Mouse (Mus musculus): ENCODE measurements around the gene Egfl8. TPM values are rescaled to one million over a fixed set of nuclear protein-coding genes. Genes with fewer than 3 reads are reported as not detected.

Gene Egfl8
- polyA plus RNA-seq (2015; fragmentation: Nextera tagmentation; extraction: Ambion mirVana) = 3.5 and 4.4 TPM in 2 replicates

- Histone ChIP-seq H3K4me1 (no peaks in the 10 kb centered on the region), H3K4me2 (no peak within 1 kb of the TSS), H3K36me3 (peaks cover 89% of the 10 kb centered on the region), H3K9ac (no peak within 1 kb of the TSS), H3K9me3 (replicated peaks) (no peaks in the 10 kb centered on the region), H3K27me3 (no peaks in the 10 kb centered on the region), H3K27ac (peak within 1 kb of the TSS; percentile 18; the same call in 1 of the 2 replicates), H3K4me3 (replicated peaks) (no peak within 1 kb of the TSS)
- no peak for ATAC-seq (replicated peaks; ENCODE audit: low FRiP score)
- 71% methylated on average over 6 of the region's 6 CpGs for WGBS
Measured at GRCm38 (mm10) chr17:34615871-34616270, at the start of gene Egfl8. Gene Egfl8 (minus strand): TSS chr17:34615971.

- Histone ChIP-seq H3K4me1 (peaks cover 17% of the 10 kb centered on the region), H3K36me3 (no peaks in the 10 kb centered on the region), H3K4me3 (replicated peaks) (no peak overlapping the region), H3K27me3 (peaks cover 56% of the 10 kb centered on the region), H3K4me2 (no peak overlapping the region), H3K27ac (no peak overlapping the region), H3K9ac (no peak overlapping the region), H3K9me3 (replicated peaks) (no peaks in the 10 kb centered on the region)
- WGBS = 67% methylated on average over 7 of the region's 7 CpGs
- no peak for ATAC-seq (replicated peaks; ENCODE audit: low FRiP score)
Measured at GRCm38 (mm10) chr17:34664472-34664871, 48.7 kb upstream of the Egfl8 start.

- 43% methylated on average over 1 of the region's 1 CpGs for WGBS
- no peak for ATAC-seq (replicated peaks; ENCODE audit: low FRiP score)
- no peak overlapping the region for H3K9ac ChIP-seq
- H3K27ac ChIP-seq = no peak overlapping the region
- peaks cover 59% of the 10 kb centered on the region for H3K27me3 ChIP-seq
- H3K4me1 ChIP-seq = peaks cover 17% of the 10 kb centered on the region
- no peaks in the 10 kb centered on the region for H3K36me3 ChIP-seq
- no peak overlapping the region for H3K4me3 ChIP-seq (replicated peaks)
- no peaks in the 10 kb centered on the region for H3K9me3 ChIP-seq (replicated peaks)
- no peak overlapping the region for H3K4me2 ChIP-seq
Measured at GRCm38 (mm10) chr17:34663558-34663957, 47.8 kb upstream of the Egfl8 start.

GRCm38 (mm10) chr17:34662978-34663377, 47.2 kb upstream of the Egfl8 start:
- no peak for ATAC-seq (replicated peaks; ENCODE audit: low FRiP score)
- Histone ChIP-seq H3K36me3 (no peaks in the 10 kb centered on the region), H3K4me1 (peaks cover 17% of the 10 kb centered on the region), H3K4me3 (replicated peaks) (no peak overlapping the region), H3K27ac (no peak overlapping the region), H3K27me3 (peaks cover 63% of the 10 kb centered on the region), H3K4me2 (no peak overlapping the region), H3K9me3 (replicated peaks) (no peaks in the 10 kb centered on the region), H3K9ac (no peak overlapping the region)
- 84% methylated on average over 8 of the region's 8 CpGs for WGBS

- Histone ChIP-seq H3K27me3 (peaks cover 67% of the 10 kb centered on the region), H3K4me2 (no peak overlapping the region), H3K4me3 (replicated peaks) (no peak overlapping the region), H3K9me3 (replicated peaks) (no peaks in the 10 kb centered on the region), H3K36me3 (no peaks in the 10 kb centered on the region), H3K4me1 (peaks cover 17% of the 10 kb centered on the region), H3K9ac (no peak overlapping the region), H3K27ac (no peak overlapping the region)
- ATAC-seq (replicated peaks; ENCODE audit: low FRiP score) = no peak
- WGBS = 97% methylated on average over 1 of the region's 1 CpGs
Measured at GRCm38 (mm10) chr17:34662468-34662867, 46.7 kb upstream of the Egfl8 start.

GRCm38 (mm10) chr17:34661121-34661591, 45.4 kb upstream of the Egfl8 start:
- peak overlapping the region; percentile 23 for H3K4me3 ChIP-seq (replicated peaks)
- no peaks in the 10 kb centered on the region for H3K36me3 ChIP-seq
- H3K4me1 ChIP-seq = peaks cover 21% of the 10 kb centered on the region
- peak overlapping the region; percentile 55 for H3K4me2 ChIP-seq
- no peak overlapping the region for H3K9ac ChIP-seq
- no peaks in the 10 kb centered on the region for H3K9me3 ChIP-seq (replicated peaks)
- H3K27ac ChIP-seq = peak overlapping the region; percentile 51
- ATAC-seq (replicated peaks; ENCODE audit: low FRiP score) = peak; percentile 58; the same call in 1 of the 2 replicates
- H3K27me3 ChIP-seq = peaks cover 65% of the 10 kb centered on the region
- 3% methylated on average over 19 of the region's 19 CpGs for WGBS

GRCm38 (mm10) chr17:34660259-34660820, 44.6 kb upstream of the Egfl8 start:
- Histone ChIP-seq H3K9ac (no peak overlapping the region), H3K4me1 (peaks cover 30% of the 10 kb centered on the region), H3K27ac (no peak overlapping the region), H3K4me3 (replicated peaks) (0 out of 2 replicates have a peak overlapping the region, but pooled peaks have one; percentile 23), H3K36me3 (no peaks in the 10 kb centered on the region), H3K4me2 (peak overlapping the region; percentile 55), H3K9me3 (replicated peaks) (no peaks in the 10 kb centered on the region), H3K27me3 (peaks cover 57% of the 10 kb centered on the region)
- no peak for ATAC-seq (replicated peaks; ENCODE audit: low FRiP score)
- WGBS = 28% methylated on average over 11 of the region's 11 CpGs

- peaks cover 52% of the 10 kb centered on the region for H3K27me3 ChIP-seq
- WGBS = 54% methylated on average over 3 of the region's 3 CpGs
- H3K9me3 ChIP-seq (replicated peaks) = no peaks in the 10 kb centered on the region
- no peak for ATAC-seq (replicated peaks; ENCODE audit: low FRiP score)
- H3K4me1 ChIP-seq = peaks cover 34% of the 10 kb centered on the region
- H3K4me3 ChIP-seq (replicated peaks) = no peak overlapping the region
- H3K9ac ChIP-seq = no peak overlapping the region
- no peak overlapping the region for H3K4me2 ChIP-seq
- H3K27ac ChIP-seq = no peak overlapping the region
- H3K36me3 ChIP-seq = no peaks in the 10 kb centered on the region
Measured at GRCm38 (mm10) chr17:34659897-34660214, 44.1 kb upstream of the Egfl8 start.

GRCm38 (mm10) chr17:34659181-34659896, 43.6 kb upstream of the Egfl8 start:
- Histone ChIP-seq H3K36me3 (peaks cover 5% of the 10 kb centered on the region), H3K4me1 (peaks cover 40% of the 10 kb centered on the region), H3K4me2 (no peak overlapping the region), H3K4me3 (replicated peaks) (no peak overlapping the region), H3K9me3 (replicated peaks) (no peaks in the 10 kb centered on the region), H3K27me3 (peaks cover 51% of the 10 kb centered on the region), H3K9ac (no peak overlapping the region), H3K27ac (no peak overlapping the region)
- ATAC-seq (replicated peaks; ENCODE audit: low FRiP score) = no peak
- WGBS = 60% methylated on average over 12 of the region's 12 CpGs

GRCm38 (mm10) chr17:34658591-34658990, 42.8 kb upstream of the Egfl8 start:
- no peak overlapping the region for H3K9ac ChIP-seq
- peaks cover 51% of the 10 kb centered on the region for H3K27me3 ChIP-seq
- peaks cover 12% of the 10 kb centered on the region for H3K36me3 ChIP-seq
- no peak overlapping the region for H3K4me2 ChIP-seq
- no peak overlapping the region for H3K27ac ChIP-seq
- no peak overlapping the region for H3K4me3 ChIP-seq (replicated peaks)
- no peaks in the 10 kb centered on the region for H3K9me3 ChIP-seq (replicated peaks)
- 81% methylated on average over 3 of the region's 3 CpGs for WGBS
- peaks cover 43% of the 10 kb centered on the region for H3K4me1 ChIP-seq
- ATAC-seq (replicated peaks; ENCODE audit: low FRiP score) = no peak

- 82% methylated on average over 2 of the region's 2 CpGs for WGBS
- H3K4me2 ChIP-seq = no peak overlapping the region
- ATAC-seq (replicated peaks; ENCODE audit: low FRiP score) = no peak
- H3K4me1 ChIP-seq = peaks cover 43% of the 10 kb centered on the region
- H3K9me3 ChIP-seq (replicated peaks) = no peaks in the 10 kb centered on the region
- H3K4me3 ChIP-seq (replicated peaks) = no peak overlapping the region
- H3K27me3 ChIP-seq = peaks cover 49% of the 10 kb centered on the region
- no peak overlapping the region for H3K27ac ChIP-seq
- peaks cover 17% of the 10 kb centered on the region for H3K36me3 ChIP-seq
- H3K9ac ChIP-seq = no peak overlapping the region
Measured at GRCm38 (mm10) chr17:34658145-34658544, 42.4 kb upstream of the Egfl8 start.

GRCm38 (mm10) chr17:34657271-34657670, 41.5 kb upstream of the Egfl8 start:
- Histone ChIP-seq H3K36me3 (peaks cover 25% of the 10 kb centered on the region), H3K27ac (no peak overlapping the region), H3K27me3 (peaks cover 41% of the 10 kb centered on the region), H3K9me3 (replicated peaks) (no peaks in the 10 kb centered on the region), H3K4me3 (replicated peaks) (no peak overlapping the region), H3K4me2 (no peak overlapping the region), H3K9ac (no peak overlapping the region), H3K4me1 (peaks cover 43% of the 10 kb centered on the region)
- 18% methylated on average over 2 of the region's 2 CpGs for WGBS
- ATAC-seq (replicated peaks; ENCODE audit: low FRiP score) = no peak
